Mouse (Mus musculus): ENCODE measurements around the gene Lrrc72.

- TF ChIP-seq POLR2A (IDR thresholded peaks at IDR 0.05; ENCODE audit: borderline replicate concordance, insufficient read depth, low read length): no peak
- TF ChIP-seq CTCF (IDR thresholded peaks at IDR 0.05; ENCODE audit: borderline replicate concordance, insufficient read depth, low read depth, low read length): no peak
Observed at GRCm38 (mm10) chr12:36214389-36215148, 38.6 kb downstream of the Lrrc72 start.

All from cerebellum, adult 2 months (tissue).